Mouse (Mus musculus) T-helper 1 cell (primary cell): ENCODE data around the gene Cel.

ENCODE experiments used
- in situ Hi-C: fragments of 300-600 bp; cut with MboI, MseI; formaldehyde crosslinking; loops from one replicate; pipeline ENCODE4 v1.15.1; 2025; ENCODE audit warnings: high pct_unique_total_duplicates

Gene Cel

GRCm38 (mm10) chr2:28537995-28538816 is 25.0 kb downstream of the Cel start:
- in situ Hi-C loops: no loop called here

GRCm38 (mm10) chr2:28537634-28537920 is 25.6 kb downstream of the Cel start:
- in situ Hi-C loops: no loop called here

- in situ Hi-C loops: no loop called here
Observed at GRCm38 (mm10) chr2:28536766-28537633, 26.2 kb downstream of the Cel start.

GRCm38 (mm10) chr2:28536166-28536565 is 27.0 kb downstream of the Cel start:
- in situ Hi-C loops: no loop called here

GRCm38 (mm10) chr2:28535650-28536049 is 27.6 kb downstream of the Cel start:
- in situ Hi-C loops: no loop called here

GRCm38 (mm10) chr2:28535263-28535540 is 28.0 kb downstream of the Cel start:
- in situ Hi-C loops: no loop called here

- in situ Hi-C loops: no loop called here
Observed at GRCm38 (mm10) chr2:28534436-28535262, 28.6 kb downstream of the Cel start.

GRCm38 (mm10) chr2:28533901-28534435 is 29.2 kb downstream of the Cel start:
- in situ Hi-C loops: no loop called here

- in situ Hi-C loops: no loop called here
Observed at GRCm38 (mm10) chr2:28532938-28533771, 30.0 kb downstream of the Cel start.

GRCm38 (mm10) chr2:28530311-28530710 is 32.9 kb downstream of the Cel start:
- in situ Hi-C loops: no loop called here

GRCm38 (mm10) chr2:28529856-28530255 is 33.3 kb downstream of the Cel start:
- in situ Hi-C loops: loop anchor here (10.0 kb wide), 1 partner anchor 1095 kb away; no protein-coding TSS in a partner anchor

GRCm38 (mm10) chr2:28528354-28528730 is 34.9 kb downstream of the Cel start:
- in situ Hi-C loops: loop anchor here (10.0 kb wide), 1 partner anchor 1096 kb away; no protein-coding TSS in a partner anchor

GRCm38 (mm10) chr2:28527436-28528353 is 35.5 kb downstream of the Cel start:
- in situ Hi-C loops: loop anchor here (10.0 kb wide), 1 partner anchor 1097 kb away; no protein-coding TSS in a partner anchor

GRCm38 (mm10) chr2:28525943-28526876 is 37.0 kb downstream of the Cel start:
- in situ Hi-C loops: loop anchor here (10.0 kb wide), 1 partner anchor 1099 kb away; no protein-coding TSS in a partner anchor

GRCm38 (mm10) chr2:28525219-28525942 is 37.8 kb downstream of the Cel start:
- in situ Hi-C loops: loop anchor here (10.0 kb wide), 1 partner anchor 1099 kb away; no protein-coding TSS in a partner anchor

- in situ Hi-C loops: loop anchor here (10.0 kb wide), 1 partner anchor 1100 kb away; no protein-coding TSS in a partner anchor
Observed at GRCm38 (mm10) chr2:28524406-28524805, 38.8 kb downstream of the Cel start.

GRCm38 (mm10) chr2:28523643-28524117 is 39.5 kb downstream of the Cel start:
- in situ Hi-C loops: loop anchor here (10.0 kb wide), 1 partner anchor 1101 kb away; no protein-coding TSS in a partner anchor
